Mouse (Mus musculus): Measurements from ENCODE around the gene Mpped2. TPM values are rescaled to one million over a fixed set of nuclear protein-coding genes. Genes with fewer than 3 reads are reported as not detected.

Gene Mpped2
- polyA plus RNA-seq, 1 experiment from 2014 or later, result 106 TPM

GRCm38 (mm10) chr2:106683832-106684231 lies 9.2 kb upstream of the Mpped2 start:
- no peaks in the 10 kb centered on the region for H3K9me3 ChIP-seq (replicated peaks)
- peak overlapping the region; percentile 79 for H3K27ac ChIP-seq
- DNase-seq (ENCODE audit: low spot score), result no peak
- H3K4me1 ChIP-seq, result peaks cover 36% of the 10 kb centered on the region
- no peak overlapping the region; the same call in 1 of the 2 replicates for H3K4me3 ChIP-seq
- H3K36me3 ChIP-seq, result no peaks in the 10 kb centered on the region
- 76% methylated on average over 4 of the region's 4 CpGs for WGBS
- no peaks in the 10 kb centered on the region for H3K27me3 ChIP-seq (ENCODE audit: low read depth, poor library complexity, severe bottlenecking)

- H3K27ac ChIP-seq, result no peak overlapping the region
- 6% methylated on average over 6 of the region's 6 CpGs for WGBS
- peaks cover 42% of the 10 kb centered on the region for H3K4me1 ChIP-seq
- H3K27me3 ChIP-seq (ENCODE audit: low read depth, poor library complexity, severe bottlenecking), result no peaks in the 10 kb centered on the region
- no peaks in the 10 kb centered on the region for H3K9me3 ChIP-seq (replicated peaks)
- no peak for DNase-seq (ENCODE audit: low spot score)
- H3K4me3 ChIP-seq, result peak overlapping the region; percentile 91
- no peaks in the 10 kb centered on the region for H3K36me3 ChIP-seq
These were observed 1.2 kb upstream of the Mpped2 start for GRCm38 (mm10) chr2:106691753-106692363.

GRCm38 (mm10) chr2:106692405-106692782 lies 675 bp upstream of the Mpped2 start:
- WGBS, result 1% methylated on average over 14 of the region's 14 CpGs
- Histone ChIP-seq H3K27ac (peak overlapping the region; percentile 100), H3K27me3 (ENCODE audit: low read depth, poor library complexity, severe bottlenecking) (no peaks in the 10 kb centered on the region), H3K4me3 (peak overlapping the region; percentile 91), H3K9me3 (replicated peaks) (no peaks in the 10 kb centered on the region), H3K4me1 (peaks cover 42% of the 10 kb centered on the region), H3K36me3 (no peaks in the 10 kb centered on the region)
- no peak for DNase-seq (ENCODE audit: low spot score)

- WGBS, result under 1% methylated on average over 89 of the region's 91 CpGs
- Histone ChIP-seq H3K4me1 (peaks cover 42% of the 10 kb centered on the region), H3K36me3 (no peaks in the 10 kb centered on the region), H3K4me3 (peak overlapping the region; percentile 91), H3K27ac (peak overlapping the region; percentile 100), H3K9me3 (replicated peaks) (no peaks in the 10 kb centered on the region), H3K27me3 (ENCODE audit: low read depth, poor library complexity, severe bottlenecking) (no peaks in the 10 kb centered on the region)
- peak; percentile 89 for DNase-seq (ENCODE audit: low spot score)
These were observed 865 bp downstream of the Mpped2 start for GRCm38 (mm10) chr2:106693702-106694566.

- no peak for DNase-seq (ENCODE audit: low spot score)
- Histone ChIP-seq H3K4me3 (peak overlapping the region; percentile 91), H3K27ac (peak overlapping the region; percentile 100), H3K36me3 (peaks cover 4% of the 10 kb centered on the region), H3K27me3 (ENCODE audit: low read depth, poor library complexity, severe bottlenecking) (no peaks in the 10 kb centered on the region), H3K4me1 (peaks cover 42% of the 10 kb centered on the region), H3K9me3 (replicated peaks) (no peaks in the 10 kb centered on the region)
- 1% methylated on average over 10 of the region's 10 CpGs for WGBS
These were observed 1.5 kb downstream of the Mpped2 start for GRCm38 (mm10) chr2:106694567-106694885.

- Histone ChIP-seq H3K4me1 (peaks cover 42% of the 10 kb centered on the region), H3K9me3 (replicated peaks) (no peaks in the 10 kb centered on the region), H3K27me3 (ENCODE audit: low read depth, poor library complexity, severe bottlenecking) (no peaks in the 10 kb centered on the region), H3K27ac (peak overlapping the region; percentile 100), H3K4me3 (peak overlapping the region; percentile 91), H3K36me3 (peaks cover 10% of the 10 kb centered on the region)
- DNase-seq (ENCODE audit: low spot score), result peak; percentile 69
- WGBS, result under 1% methylated on average over 41 of the region's 41 CpGs
These were observed 2.0 kb downstream of the Mpped2 start for GRCm38 (mm10) chr2:106694886-106695733.

- Histone ChIP-seq H3K36me3 (peaks cover 15% of the 10 kb centered on the region), H3K27ac (peak overlapping the region; percentile 100), H3K4me3 (peak overlapping the region; percentile 91), H3K4me1 (peaks cover 42% of the 10 kb centered on the region), H3K27me3 (ENCODE audit: low read depth, poor library complexity, severe bottlenecking) (no peaks in the 10 kb centered on the region), H3K9me3 (replicated peaks) (no peaks in the 10 kb centered on the region)
- 2% methylated on average over 13 of the region's 13 CpGs for WGBS
- DNase-seq (ENCODE audit: low spot score), result no peak
These were observed 2.6 kb downstream of the Mpped2 start for GRCm38 (mm10) chr2:106695734-106696022.

- Histone ChIP-seq H3K27me3 (ENCODE audit: low read depth, poor library complexity, severe bottlenecking) (no peaks in the 10 kb centered on the region), H3K36me3 (peaks cover 22% of the 10 kb centered on the region), H3K9me3 (replicated peaks) (no peaks in the 10 kb centered on the region), H3K27ac (no peak overlapping the region), H3K4me3 (0 out of 2 replicates have a peak overlapping the region, but pooled peaks have one; percentile 91), H3K4me1 (peaks cover 42% of the 10 kb centered on the region)
- DNase-seq (ENCODE audit: low spot score), result no peak
- 85% methylated on average over 8 of the region's 8 CpGs for WGBS
These were observed 3.3 kb downstream of the Mpped2 start for GRCm38 (mm10) chr2:106696372-106696771.

GRCm38 (mm10) chr2:106705664-106706063 lies 12.6 kb downstream of the Mpped2 start:
- Histone ChIP-seq H3K4me1 (peaks cover 23% of the 10 kb centered on the region), H3K27ac (no peak overlapping the region), H3K27me3 (ENCODE audit: low read depth, poor library complexity, severe bottlenecking) (no peaks in the 10 kb centered on the region), H3K4me3 (no peak overlapping the region), H3K9me3 (replicated peaks) (no peaks in the 10 kb centered on the region), H3K36me3 (peaks cover 59% of the 10 kb centered on the region)
- DNase-seq (ENCODE audit: low spot score), result peak; percentile 24
- WGBS, result 81% methylated on average over 5 of the region's 5 CpGs

GRCm38 (mm10) chr2:106707136-106707535 lies 14.1 kb downstream of the Mpped2 start:
- Histone ChIP-seq H3K36me3 (peaks cover 48% of the 10 kb centered on the region), H3K27ac (no peak overlapping the region), H3K27me3 (ENCODE audit: low read depth, poor library complexity, severe bottlenecking) (no peaks in the 10 kb centered on the region), H3K4me3 (no peak overlapping the region), H3K4me1 (peaks cover 38% of the 10 kb centered on the region), H3K9me3 (replicated peaks) (no peaks in the 10 kb centered on the region)
- no peak for DNase-seq (ENCODE audit: low spot score)
- WGBS, result 93% methylated on average over 2 of the region's 2 CpGs

- no peaks in the 10 kb centered on the region for H3K27me3 ChIP-seq (ENCODE audit: low read depth, poor library complexity, severe bottlenecking)
- H3K27ac ChIP-seq, result peak overlapping the region; percentile 53; the same call in 1 of the 2 replicates
- peaks cover 23% of the 10 kb centered on the region for H3K36me3 ChIP-seq
- H3K4me3 ChIP-seq, result no peak overlapping the region
- no peaks in the 10 kb centered on the region for H3K9me3 ChIP-seq (replicated peaks)
- 21% methylated on average over 7 of the region's 7 CpGs for WGBS
- H3K4me1 ChIP-seq, result peaks cover 69% of the 10 kb centered on the region
- DNase-seq (ENCODE audit: low spot score), result no peak
These were observed 17.9 kb downstream of the Mpped2 start for GRCm38 (mm10) chr2:106710862-106711477.

GRCm38 (mm10) chr2:106711506-106711905 lies 18.4 kb downstream of the Mpped2 start:
- no peaks in the 10 kb centered on the region for H3K9me3 ChIP-seq (replicated peaks)
- 41% methylated on average over 6 of the region's 6 CpGs for WGBS
- DNase-seq (ENCODE audit: low spot score), result no peak
- H3K4me1 ChIP-seq, result peaks cover 69% of the 10 kb centered on the region
- H3K36me3 ChIP-seq, result peaks cover 23% of the 10 kb centered on the region
- no peak overlapping the region for H3K4me3 ChIP-seq
- no peaks in the 10 kb centered on the region for H3K27me3 ChIP-seq (ENCODE audit: low read depth, poor library complexity, severe bottlenecking)
- peak overlapping the region; percentile 53; the same call in 1 of the 2 replicates for H3K27ac ChIP-seq

All from limb, embryonic 10.5 days (tissue).